Mouse (Mus musculus) adrenal gland, adult 2 months (tissue): ENCODE measurements around the gene Klrg1. TPM values are rescaled to one million over a fixed set of nuclear protein-coding genes. Genes with fewer than 3 reads are reported as not detected.

Experiments used
- DNase-seq: peaks from one replicate; pipeline ENCODE4 v3.0.0; 2021
- polyA plus RNA-seq: library from polyadenylated mRNA; depleted of rRNA; stranded (reverse); fragments of >200 nt; gene quantifications from 2 replicates; pipeline ENCODE4 v1.2.3, GENCODE M21; 2012; rRNA removed
- total RNA-seq, 2 experiments: library from RNA; stranded (reverse); gene quantifications; 2 replicates each; pipeline ENCODE4 v1.2.3; 2021

Gene Klrg1
- total and polyA plus RNA-seq, 3 experiments, result 0.28 TPM; not detected in 2

GRCm38 (mm10) chr6:122293121-122293520 lies 10.4 kb upstream of the Klrg1 start:
- DNase-seq, result no peak

GRCm38 (mm10) chr6:122292184-122292583 lies 9.5 kb upstream of the Klrg1 start:
- no peak for DNase-seq

- DNase-seq, result no peak
Measured at GRCm38 (mm10) chr6:122291735-122292134, 9.1 kb upstream of the Klrg1 start.

GRCm38 (mm10) chr6:122291264-122291663 lies 8.6 kb upstream of the Klrg1 start:
- DNase-seq, result no peak

GRCm38 (mm10) chr6:122290253-122290652 lies 7.6 kb upstream of the Klrg1 start:
- no peak for DNase-seq

GRCm38 (mm10) chr6:122289313-122289712 lies 6.6 kb upstream of the Klrg1 start:
- DNase-seq, result no peak

GRCm38 (mm10) chr6:122288263-122288662 lies 5.6 kb upstream of the Klrg1 start:
- DNase-seq, result no peak

- no peak for DNase-seq
Measured at GRCm38 (mm10) chr6:122284823-122285222, 2.1 kb upstream of the Klrg1 start.

GRCm38 (mm10) chr6:122284304-122284703 lies 1.6 kb upstream of the Klrg1 start:
- no peak for DNase-seq

GRCm38 (mm10) chr6:122283429-122283828 lies 747 bp upstream of the Klrg1 start:
- DNase-seq, result no peak

- no peak for DNase-seq
Measured at GRCm38 (mm10) chr6:122276565-122276964, 6.1 kb downstream of the Klrg1 start.

- no peak for DNase-seq
Measured at GRCm38 (mm10) chr6:122274546-122274945, 8.1 kb downstream of the Klrg1 start.

GRCm38 (mm10) chr6:122270152-122270551 lies 12.5 kb downstream of the Klrg1 start:
- DNase-seq, result no peak

GRCm38 (mm10) chr6:122269170-122269569 lies 13.5 kb downstream of the Klrg1 start:
- DNase-seq, result no peak

GRCm38 (mm10) chr6:122268561-122268960 lies 14.1 kb downstream of the Klrg1 start:
- peak; percentile 45 for DNase-seq

- DNase-seq, result no peak
Measured at GRCm38 (mm10) chr6:122262543-122262942, 20.1 kb downstream of the Klrg1 start.

GRCm38 (mm10) chr6:122252146-122252545 lies 30.5 kb downstream of the Klrg1 start:
- DNase-seq, result no peak

GRCm38 (mm10) chr6:122250033-122250432 lies 32.6 kb downstream of the Klrg1 start:
- no peak for DNase-seq

Other genes starting within 250 kb of the Klrg1 start
- 100 to 1,000 TPM; 159 to 173 TPM for gene M6pr, start 25.8 kb upstream of the Klrg1 start, total RNA-seq
- gene M6pr, start 25.8 kb upstream of the Klrg1 start, polyA plus RNA-seq, result 31.4 and 41.9 TPM in 2 replicates
- gene Phc1, start 57.7 kb upstream of the Klrg1 start, total RNA-seq, result 10 to 100 TPM; 24.8 to 33.6 TPM
- gene Phc1, start 57.7 kb upstream of the Klrg1 start, polyA plus RNA-seq, result 39.9 and 62.2 TPM in 2 replicates
- not detected for gene Rimklb, start 215.9 kb upstream of the Klrg1 start, total RNA-seq
- gene Rimklb, start 215.9 kb upstream of the Klrg1 start, polyA plus RNA-seq, result 0.09 TPM in 1 of 2 replicates, not detected in the other
- gene Mfap5, start 223.0 kb upstream of the Klrg1 start, total RNA-seq, result 10 to 100 TPM; 15.5 to 22.6 TPM
- gene Mfap5, start 223.0 kb upstream of the Klrg1 start, polyA plus RNA-seq, result 38.2 and 38.8 TPM in 2 replicates